Mouse (Mus musculus): ENCODE results near the gene Sspo. TPM values are rescaled to one million over a fixed set of nuclear protein-coding genes. Genes with fewer than 3 reads are reported as not detected.

Sspo gene
- polyA plus RNA-seq, 1 experiment from 2014 or later, result 0.42 TPM

DNA sequence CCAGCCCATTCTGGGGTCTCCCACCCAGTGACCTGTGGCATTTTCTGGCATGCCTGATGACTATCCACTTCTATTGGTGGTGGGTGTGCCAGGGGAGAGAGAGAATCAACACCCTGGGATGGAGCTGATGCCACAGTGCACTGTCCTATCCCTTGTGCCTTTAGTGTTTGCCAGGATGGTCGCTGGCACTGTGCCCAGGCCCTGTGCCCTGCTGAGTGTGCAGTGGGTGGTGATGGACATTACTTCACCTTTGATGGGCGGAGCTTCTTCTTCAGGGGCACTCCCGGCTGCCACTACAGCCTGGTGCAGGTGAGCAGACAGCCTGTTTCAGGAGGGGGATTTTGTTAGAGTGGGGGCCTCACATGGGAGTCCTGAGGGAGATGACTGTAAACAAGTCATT, 4.7 kb downstream of the Sspo start:
- no peak for ATAC-seq (ENCODE audit: insufficient number of reproducible peaks, insufficient read depth, low FRiP score, low TSS enrichment)
- Histone ChIP-seq H3K4me2 (replicated peaks) (no peak overlapping the region), H3K4me1 (no peaks in the 10 kb centered on the region), H3K9ac (no peak overlapping the region), H3K9me3 (no peaks in the 10 kb centered on the region), H3K4me3 (no peak overlapping the region), H3K36me3 (no peaks in the 10 kb centered on the region), H3K27me3 (no peaks in the 10 kb centered on the region), H3K27ac (no peak overlapping the region)
- WGBS, result 73% methylated on average over 3 of the region's 3 CpGs

DNA sequence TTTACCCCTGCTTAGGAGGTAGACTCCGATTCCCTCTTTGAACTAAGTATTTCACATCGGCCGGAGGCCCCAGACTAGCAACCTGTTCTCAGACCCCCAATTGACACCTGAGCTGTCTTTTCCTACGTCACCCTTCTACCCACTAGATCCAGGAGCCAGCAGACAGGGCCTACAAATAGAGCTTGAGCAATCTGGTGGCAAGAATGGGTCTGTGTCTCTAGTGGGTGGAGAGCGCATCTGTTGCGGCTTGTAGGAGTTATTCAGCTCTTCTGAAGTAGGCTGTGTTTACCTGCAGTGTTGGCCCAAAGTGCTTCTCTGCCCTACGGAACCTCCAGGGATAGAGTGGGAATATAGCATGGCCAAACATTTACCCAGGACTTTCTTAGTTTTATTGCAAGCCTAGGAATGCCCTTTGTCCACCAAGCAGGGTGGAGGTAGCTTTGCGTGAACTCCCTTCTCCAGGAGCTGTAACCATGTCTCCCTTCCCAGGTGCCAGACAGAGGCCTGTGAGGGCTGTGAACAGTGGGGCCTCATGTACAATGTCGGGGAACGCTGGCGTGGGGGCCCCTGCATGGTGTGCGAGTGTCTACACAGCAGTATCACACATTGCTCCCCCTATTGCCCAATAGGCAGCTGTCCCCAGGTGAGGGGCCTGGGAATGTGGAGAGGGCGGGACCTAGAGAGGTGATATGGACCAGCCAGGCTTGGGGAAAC, 17.1 kb downstream of the Sspo start:
- no peak overlapping the region for H3K9ac ChIP-seq
- 92% methylated on average over 13 of the region's 13 CpGs for WGBS
- H3K4me1 ChIP-seq, result no peaks in the 10 kb centered on the region

DNA sequence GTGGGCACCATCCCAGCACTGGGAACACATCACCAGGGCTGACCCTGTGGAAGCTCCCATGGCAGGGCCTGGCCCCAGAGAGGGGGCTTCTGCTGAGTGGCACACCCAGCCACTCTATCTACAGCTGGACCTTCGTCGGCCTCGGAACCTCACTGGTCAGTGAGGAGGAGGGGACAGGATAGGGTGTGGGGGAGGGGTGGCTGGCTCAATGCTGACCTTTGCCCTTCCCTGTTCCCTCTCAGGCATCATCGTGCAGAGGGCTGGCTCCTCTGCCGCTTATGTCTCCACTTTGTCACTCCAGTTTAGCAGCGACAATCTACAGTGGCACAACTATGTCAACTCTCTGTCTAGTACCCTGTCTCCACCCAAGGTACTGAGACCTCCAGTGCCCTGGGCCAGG, 18.7 kb downstream of the Sspo start:
- H3K27me3 ChIP-seq, result no peaks in the 10 kb centered on the region
- H3K9me3 ChIP-seq, result no peaks in the 10 kb centered on the region
- no peaks in the 10 kb centered on the region for H3K36me3 ChIP-seq
- H3K9ac ChIP-seq, result no peak overlapping the region
- no peak overlapping the region for H3K4me3 ChIP-seq
- no peak overlapping the region for H3K27ac ChIP-seq
- WGBS, result 17% methylated on average over 6 of the region's 6 CpGs
- H3K4me2 ChIP-seq (replicated peaks), result no peak overlapping the region
- ATAC-seq (ENCODE audit: insufficient number of reproducible peaks, insufficient read depth, low FRiP score, low TSS enrichment), result no peak
- H3K4me1 ChIP-seq, result no peaks in the 10 kb centered on the region

More for the DNA sequence above, 17.1 kb downstream of the Sspo start:
- no peaks in the 10 kb centered on the region for H3K9me3 ChIP-seq
- no peaks in the 10 kb centered on the region for H3K27me3 ChIP-seq
- no peak overlapping the region for H3K4me3 ChIP-seq
- H3K36me3 ChIP-seq, result no peaks in the 10 kb centered on the region
- H3K27ac ChIP-seq, result no peak overlapping the region
- ATAC-seq (ENCODE audit: insufficient number of reproducible peaks, insufficient read depth, low FRiP score, low TSS enrichment), result no peak
- H3K4me2 ChIP-seq (replicated peaks), result no peak overlapping the region

DNA sequence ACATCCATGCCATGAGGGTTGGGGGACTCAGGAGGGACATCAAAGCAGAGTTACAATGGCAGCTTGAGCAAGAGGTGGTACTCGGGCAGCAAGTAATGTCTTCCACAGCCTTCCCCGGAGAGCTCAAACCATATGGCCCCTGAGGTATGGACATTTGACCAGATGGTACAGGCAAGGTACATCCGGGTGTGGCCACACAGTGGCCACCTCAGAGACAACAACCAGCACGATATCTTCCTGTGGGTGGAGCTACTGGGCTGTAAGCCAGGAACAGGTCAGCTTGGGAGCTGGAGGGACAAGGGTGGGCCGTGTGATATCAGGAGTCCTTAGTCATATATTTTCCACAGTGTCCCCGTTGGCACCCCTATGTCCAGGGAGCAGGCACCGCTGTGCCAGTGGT, 19.5 kb downstream of the Sspo start:
- no peak for ATAC-seq (ENCODE audit: insufficient number of reproducible peaks, insufficient read depth, low FRiP score, low TSS enrichment)
- Histone ChIP-seq H3K4me3 (no peak overlapping the region), H3K9ac (no peak overlapping the region), H3K9me3 (no peaks in the 10 kb centered on the region), H3K36me3 (no peaks in the 10 kb centered on the region), H3K27ac (no peak overlapping the region), H3K27me3 (no peaks in the 10 kb centered on the region), H3K4me2 (replicated peaks) (no peak overlapping the region), H3K4me1 (no peaks in the 10 kb centered on the region)
- WGBS, result 77% methylated on average over 7 of the region's 7 CpGs

DNA sequence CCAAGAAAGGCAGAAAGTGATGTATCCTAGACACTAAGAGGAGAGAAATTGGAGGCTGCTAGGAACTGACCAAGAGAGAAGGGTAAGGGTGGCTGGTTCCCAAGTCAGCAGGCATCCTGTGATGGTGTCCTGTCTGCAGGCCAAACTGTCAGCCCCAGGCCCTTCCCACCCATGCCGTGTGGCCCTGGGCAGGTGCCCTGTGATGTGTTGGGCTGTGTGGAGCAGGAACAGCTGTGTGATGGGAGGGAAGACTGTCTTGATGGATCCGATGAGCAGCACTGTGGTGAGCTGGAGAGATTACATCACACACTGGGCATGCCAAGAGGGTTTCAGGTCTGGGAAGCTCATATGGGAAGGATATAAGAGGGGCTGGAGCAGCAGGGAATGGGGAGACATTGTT, 22.7 kb downstream of the Sspo start:
- 77% methylated on average over 2 of the region's 2 CpGs for WGBS
- Histone ChIP-seq H3K4me1 (no peaks in the 10 kb centered on the region), H3K4me3 (no peak overlapping the region), H3K4me2 (replicated peaks) (no peak overlapping the region), H3K9ac (no peak overlapping the region), H3K36me3 (no peaks in the 10 kb centered on the region), H3K9me3 (no peaks in the 10 kb centered on the region), H3K27ac (no peak overlapping the region), H3K27me3 (no peaks in the 10 kb centered on the region)
- no peak for ATAC-seq (ENCODE audit: insufficient number of reproducible peaks, insufficient read depth, low FRiP score, low TSS enrichment)

DNA sequence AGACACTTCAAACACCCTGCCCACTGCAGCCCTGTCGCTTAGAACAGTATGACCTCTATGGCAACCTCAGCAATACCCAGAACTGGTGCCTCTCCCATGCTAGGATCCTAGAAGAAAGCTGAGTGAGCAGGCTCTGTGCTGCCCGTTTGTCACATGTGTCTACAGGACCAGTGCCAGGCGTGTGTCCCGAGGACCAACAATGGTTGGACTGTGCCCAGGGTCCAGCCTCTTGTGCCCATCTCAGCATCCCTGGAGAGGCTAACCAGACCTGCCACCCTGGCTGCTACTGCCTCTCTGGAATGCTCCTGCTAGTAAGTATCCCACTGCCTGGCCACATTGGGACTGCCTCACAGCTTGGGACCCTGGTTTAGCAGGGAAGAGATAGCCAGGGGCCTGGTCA, 30.4 kb downstream of the Sspo start:
- no peaks in the 10 kb centered on the region for H3K9me3 ChIP-seq
- H3K4me2 ChIP-seq (replicated peaks), result no peak overlapping the region
- WGBS, result 82% methylated on average over 4 of the region's 4 CpGs
- H3K4me3 ChIP-seq, result no peak overlapping the region
- ATAC-seq (ENCODE audit: insufficient number of reproducible peaks, insufficient read depth, low FRiP score, low TSS enrichment), result no peak
- H3K4me1 ChIP-seq, result peaks cover 13% of the 10 kb centered on the region; the same call in 1 of the 2 replicates
- H3K36me3 ChIP-seq, result no peaks in the 10 kb centered on the region
- no peak overlapping the region for H3K27ac ChIP-seq
- no peak overlapping the region for H3K9ac ChIP-seq
- no peaks in the 10 kb centered on the region for H3K27me3 ChIP-seq

DNA sequence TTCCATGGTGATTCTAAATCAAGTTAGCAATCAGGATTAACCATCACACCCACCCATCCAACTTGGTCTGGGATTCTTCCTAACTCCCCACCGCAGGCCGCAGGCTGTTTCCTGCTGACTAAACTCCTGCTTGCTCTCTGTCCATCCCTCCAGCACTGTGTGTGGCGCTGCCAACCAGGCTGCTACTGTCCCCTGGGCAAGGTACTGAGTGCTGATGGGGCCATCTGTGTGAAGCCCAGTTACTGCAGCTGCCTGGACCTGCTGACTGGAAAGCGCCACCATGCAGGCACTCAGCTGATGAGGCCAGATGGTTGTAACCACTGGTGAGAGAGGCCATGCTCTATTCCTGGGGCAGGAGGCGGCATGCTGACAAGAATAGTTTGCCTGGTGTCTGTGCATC, 34.5 kb downstream of the Sspo start:
- no peak overlapping the region for H3K9ac ChIP-seq
- no peak overlapping the region for H3K4me2 ChIP-seq (replicated peaks)
- ATAC-seq (ENCODE audit: insufficient number of reproducible peaks, insufficient read depth, low FRiP score, low TSS enrichment), result no peak
- no peak overlapping the region for H3K4me3 ChIP-seq
- H3K4me1 ChIP-seq, result peaks cover 18% of the 10 kb centered on the region
- 62% methylated on average over 5 of the region's 5 CpGs for WGBS
- H3K27me3 ChIP-seq, result no peaks in the 10 kb centered on the region
- no peaks in the 10 kb centered on the region for H3K36me3 ChIP-seq
- no peaks in the 10 kb centered on the region for H3K9me3 ChIP-seq
- H3K27ac ChIP-seq, result no peak overlapping the region

DNA sequence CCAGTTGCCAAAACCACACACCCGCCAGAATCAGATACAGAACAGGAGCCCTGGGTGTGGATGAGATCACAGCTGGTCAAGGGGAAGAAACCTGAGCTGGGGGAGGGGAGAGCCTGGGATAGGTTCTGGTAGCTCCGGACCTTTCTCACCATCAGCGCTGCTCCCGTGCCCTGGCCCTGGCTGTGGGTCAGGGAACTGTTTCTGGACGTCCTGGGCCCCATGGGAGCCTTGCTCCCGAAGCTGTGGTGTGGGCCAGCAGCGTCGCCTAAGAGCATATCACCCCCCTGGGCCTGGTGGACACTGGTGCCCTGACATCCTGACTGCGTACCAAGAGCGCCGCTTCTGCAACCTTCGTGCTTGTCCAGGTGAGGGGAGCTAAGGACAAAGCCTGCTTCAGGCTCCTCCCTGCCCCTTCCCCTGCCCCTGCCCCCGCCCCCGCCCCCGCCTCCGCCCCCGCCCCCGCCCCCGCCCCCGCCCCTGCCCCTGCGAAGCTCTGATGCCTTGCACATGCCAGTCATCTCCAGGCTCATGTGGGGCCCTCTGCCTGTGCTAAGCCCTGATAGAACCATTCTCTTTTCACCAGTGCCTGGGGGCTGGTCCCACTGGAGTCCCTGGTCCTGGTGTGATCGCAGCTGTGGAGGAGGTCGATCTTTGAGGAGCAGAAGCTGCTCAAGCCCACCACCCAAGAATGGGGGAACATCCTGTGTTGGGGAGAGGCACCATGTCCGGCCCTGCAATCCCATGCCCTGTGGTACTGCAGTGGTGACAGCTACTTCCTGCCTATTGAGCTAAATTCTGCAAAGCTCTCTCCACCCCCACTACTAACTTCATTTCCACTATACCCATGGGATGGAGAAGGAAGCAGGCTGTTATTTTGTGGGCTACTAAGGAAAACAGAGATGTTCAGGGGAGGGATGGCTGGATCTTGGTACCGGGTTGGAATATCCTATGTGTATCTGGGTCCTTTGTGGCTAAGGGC, 40.0 kb downstream of the Sspo start:
- peak overlapping the region; percentile 46; the same call in 1 of the 2 replicates for H3K27ac ChIP-seq
- WGBS, result 8% methylated on average over 21 of the region's 25 CpGs
- H3K4me2 ChIP-seq (replicated peaks), result peak overlapping the region; percentile 52
- H3K4me1 ChIP-seq, result peaks cover 18% of the 10 kb centered on the region
- no peaks in the 10 kb centered on the region for H3K9me3 ChIP-seq
- H3K27me3 ChIP-seq, result no peaks in the 10 kb centered on the region; the same call in 1 of the 2 replicates
- peak overlapping the region; percentile 68 for H3K9ac ChIP-seq
- H3K4me3 ChIP-seq, result peak overlapping the region; percentile 32
- ATAC-seq (ENCODE audit: insufficient number of reproducible peaks, insufficient read depth, low FRiP score, low TSS enrichment), result peak; percentile 69; the same call in 1 of the 2 replicates
- no peaks in the 10 kb centered on the region for H3K36me3 ChIP-seq

DNA sequence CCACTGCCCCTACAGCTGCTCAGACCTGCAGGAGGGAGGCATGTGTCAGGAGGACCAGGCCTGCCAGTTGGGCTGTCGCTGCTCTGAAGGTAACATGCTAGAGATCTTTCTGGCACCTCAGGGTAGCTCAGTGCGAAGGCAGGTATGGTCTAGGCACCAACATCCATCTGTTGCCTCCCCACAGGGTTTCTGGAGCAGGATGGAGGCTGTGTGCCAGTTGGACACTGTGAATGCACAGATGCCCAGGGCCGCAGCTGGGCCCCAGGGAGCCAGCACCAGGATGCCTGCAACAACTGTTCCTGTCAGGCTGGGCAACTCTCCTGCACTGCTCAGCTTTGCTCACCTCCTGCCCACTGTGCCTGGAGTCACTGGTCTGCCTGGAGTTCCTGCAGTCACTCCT, 41.7 kb downstream of the Sspo start:
- Histone ChIP-seq H3K4me2 (replicated peaks) (no peak overlapping the region), H3K27me3 (no peaks in the 10 kb centered on the region; the same call in 1 of the 2 replicates), H3K36me3 (no peaks in the 10 kb centered on the region), H3K4me1 (peaks cover 18% of the 10 kb centered on the region), H3K27ac (no peak overlapping the region), H3K9ac (no peak overlapping the region), H3K4me3 (no peak overlapping the region), H3K9me3 (no peaks in the 10 kb centered on the region)
- no peak for ATAC-seq (ENCODE audit: insufficient number of reproducible peaks, insufficient read depth, low FRiP score, low TSS enrichment)
- 95% methylated on average over 3 of the region's 3 CpGs for WGBS

DNA sequence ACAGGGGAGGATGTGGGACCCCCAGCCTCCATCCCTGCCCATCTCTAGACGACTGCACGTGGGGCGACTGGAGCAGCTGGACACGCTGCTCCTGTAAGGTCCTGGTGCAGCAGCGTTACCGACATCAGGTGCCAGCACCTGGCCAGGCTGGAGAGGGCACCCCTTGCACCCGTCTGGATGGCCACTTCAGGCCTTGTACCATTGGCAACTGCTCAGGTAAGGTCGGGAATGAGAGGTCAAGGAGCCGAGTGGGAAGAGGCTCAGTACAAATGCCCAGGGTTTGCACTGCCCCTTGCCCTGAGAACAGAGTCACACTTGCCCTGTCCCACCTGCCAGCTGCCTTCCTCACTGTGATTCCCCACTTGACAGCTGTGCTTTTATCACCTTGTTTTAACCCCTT, 43.3 kb downstream of the Sspo start:
- H3K4me1 ChIP-seq, result peaks cover 18% of the 10 kb centered on the region
- H3K9ac ChIP-seq, result 0 out of 2 replicates have a peak overlapping the region, but pooled peaks have one; percentile 5
- no peak overlapping the region for H3K4me2 ChIP-seq (replicated peaks)
- no peaks in the 10 kb centered on the region; the same call in 1 of the 2 replicates for H3K27me3 ChIP-seq
- H3K36me3 ChIP-seq, result no peaks in the 10 kb centered on the region
- no peak for ATAC-seq (ENCODE audit: insufficient number of reproducible peaks, insufficient read depth, low FRiP score, low TSS enrichment)
- H3K9me3 ChIP-seq, result no peaks in the 10 kb centered on the region
- WGBS, result 72% methylated on average over 9 of the region's 9 CpGs
- no peak overlapping the region for H3K4me3 ChIP-seq
- no peak overlapping the region for H3K27ac ChIP-seq

DNA sequence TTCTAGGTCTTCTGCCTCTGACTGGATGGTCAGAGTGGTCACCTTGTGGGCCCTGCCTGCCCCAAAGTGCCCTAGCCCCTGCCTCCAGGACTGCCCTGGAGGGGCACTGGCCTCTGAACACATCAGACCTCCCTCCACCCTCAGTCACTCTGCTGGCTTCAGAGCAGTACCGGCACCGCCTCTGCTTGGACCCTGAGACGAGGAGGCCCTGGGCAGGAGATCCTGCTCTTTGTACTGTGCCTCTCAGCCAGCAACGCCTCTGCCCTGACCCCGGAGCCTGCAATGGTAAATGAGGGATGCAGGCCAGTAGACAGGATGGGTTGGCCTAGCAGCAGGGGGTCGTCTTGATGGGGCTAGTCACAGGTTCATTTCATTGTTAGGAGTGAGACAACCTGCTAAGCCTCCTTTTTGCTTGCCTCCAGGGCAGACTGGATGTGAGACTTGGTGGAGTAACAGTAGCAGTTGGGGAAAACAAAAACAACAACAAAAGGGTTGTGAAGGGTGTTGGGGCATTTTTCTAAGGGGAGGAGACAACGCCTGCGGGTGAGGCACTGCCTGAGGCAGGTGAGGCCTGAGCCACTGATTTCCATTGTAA, 45.2 kb downstream of the Sspo start:
- H3K4me1 ChIP-seq, result peaks cover 6% of the 10 kb centered on the region; the same call in 1 of the 2 replicates
- H3K27me3 ChIP-seq, result no peaks in the 10 kb centered on the region; the same call in 1 of the 2 replicates
- H3K27ac ChIP-seq, result no peak overlapping the region
- H3K9ac ChIP-seq, result no peak overlapping the region
- H3K4me3 ChIP-seq, result no peak overlapping the region
- WGBS, result 15% methylated on average over 8 of the region's 8 CpGs
- no peak overlapping the region for H3K4me2 ChIP-seq (replicated peaks)
- H3K36me3 ChIP-seq, result no peaks in the 10 kb centered on the region
- no peaks in the 10 kb centered on the region for H3K9me3 ChIP-seq
- no peak for ATAC-seq (ENCODE audit: insufficient number of reproducible peaks, insufficient read depth, low FRiP score, low TSS enrichment)
